Mouse (Mus musculus): ENCODE measurements around the gene Syvn1. TPM values are rescaled to one million over a fixed set of nuclear protein-coding genes. Genes with fewer than 3 reads are reported as not detected.

Gene Syvn1
- total RNA-seq, 2 experiments from 2014 or later: 8.2 to 33.6 TPM

Other genes starting within 250 kb of the Syvn1 start
- 17.9 and 25.4 TPM in 2 replicates for gene Frmd8, start 171.3 kb upstream of the Syvn1 start, total RNA-seq (2014; fragmentation: Nextera tagmentation)
- gene Frmd8, start 171.3 kb upstream of the Syvn1 start, total RNA-seq (2017): 19.0 and 28.4 TPM in 2 replicates
- 38.2 and 44.5 TPM in 2 replicates for gene Slc25a45, start 168.8 kb upstream of the Syvn1 start, total RNA-seq (2014; fragmentation: Nextera tagmentation)
- 35.5 and 35.6 TPM in 2 replicates for gene Slc25a45, start 168.8 kb upstream of the Syvn1 start, total RNA-seq (2017)
- gene Tigd3, start 152.4 kb upstream of the Syvn1 start, total RNA-seq (2014; fragmentation: Nextera tagmentation): 1.1 and 2.5 TPM in 2 replicates
- 2.3 and 4.4 TPM in 2 replicates for gene Tigd3, start 152.4 kb upstream of the Syvn1 start, total RNA-seq (2017)
- gene Dpf2, start 133.6 kb upstream of the Syvn1 start, total RNA-seq (2014; fragmentation: Nextera tagmentation): 97.3 and 126 TPM in 2 replicates
- 62.7 and 108 TPM in 2 replicates for gene Dpf2, start 133.6 kb upstream of the Syvn1 start, total RNA-seq (2017)
- 0.23 TPM in 1 of 2 replicates, not detected in the other for gene Cdc42ep2, start 121.8 kb upstream of the Syvn1 start, total RNA-seq (2014; fragmentation: Nextera tagmentation)
- not detected in 2 replicates for gene Cdc42ep2, start 121.8 kb upstream of the Syvn1 start, total RNA-seq (2017)
- gene Pola2, start 82.4 kb upstream of the Syvn1 start, total RNA-seq (2014; fragmentation: Nextera tagmentation): 122 and 129 TPM in 2 replicates
- 56.9 and 64.9 TPM in 2 replicates for gene Pola2, start 82.4 kb upstream of the Syvn1 start, total RNA-seq (2017)
- gene Slc22a20, start 60.4 kb upstream of the Syvn1 start, total RNA-seq (2014; fragmentation: Nextera tagmentation): not detected in 2 replicates
- not detected in 2 replicates for gene Slc22a20, start 60.4 kb upstream of the Syvn1 start, total RNA-seq (2017)
- gene Capn1, start 30.7 kb upstream of the Syvn1 start, total RNA-seq (2014; fragmentation: Nextera tagmentation): 35.2 and 38.6 TPM in 2 replicates
- 32.2 and 37.7 TPM in 2 replicates for gene Capn1, start 30.7 kb upstream of the Syvn1 start, total RNA-seq (2017)
- gene Mrpl49, start 11.2 kb downstream of the Syvn1 start, total RNA-seq (2014; fragmentation: Nextera tagmentation): 39.7 and 52.3 TPM in 2 replicates
- 45.2 and 46.1 TPM in 2 replicates for gene Mrpl49, start 11.2 kb downstream of the Syvn1 start, total RNA-seq (2017)
- 2,326 and 2,717 TPM in 2 replicates for gene Fau, start 11.3 kb downstream of the Syvn1 start, total RNA-seq (2014; fragmentation: Nextera tagmentation)
- gene Fau, start 11.3 kb downstream of the Syvn1 start, total RNA-seq (2017): 1,639 and 2,001 TPM in 2 replicates
- 5.0 and 17.6 TPM in 2 replicates for gene Znhit2, start 14.6 kb downstream of the Syvn1 start, total RNA-seq (2014; fragmentation: Nextera tagmentation)
- gene Znhit2, start 14.6 kb downstream of the Syvn1 start, total RNA-seq (2017): 13.7 and 17.6 TPM in 2 replicates
- 14.4 and 19.3 TPM in 2 replicates for gene Tm7sf2, start 21.8 kb downstream of the Syvn1 start, total RNA-seq (2014; fragmentation: Nextera tagmentation)
- gene Tm7sf2, start 21.8 kb downstream of the Syvn1 start, total RNA-seq (2017): 3.4 and 4.0 TPM in 2 replicates
- gene Vps51, start 30.7 kb downstream of the Syvn1 start, total RNA-seq (2014; fragmentation: Nextera tagmentation): 33.1 and 44.0 TPM in 2 replicates
- gene Vps51, start 30.7 kb downstream of the Syvn1 start, total RNA-seq (2017): 48.0 and 48.5 TPM in 2 replicates
- not detected in 2 replicates for gene Tmem262, start 33.5 kb downstream of the Syvn1 start, total RNA-seq (2014; fragmentation: Nextera tagmentation)
- gene Tmem262, start 33.5 kb downstream of the Syvn1 start, total RNA-seq (2017): not detected in 2 replicates
- not detected in 2 replicates for gene Gm28374, start 35.7 kb downstream of the Syvn1 start, total RNA-seq (2014; fragmentation: Nextera tagmentation)
- not detected in 2 replicates for gene Gm28374, start 35.7 kb downstream of the Syvn1 start, total RNA-seq (2017)
- gene Zfpl1, start 38.4 kb downstream of the Syvn1 start, total RNA-seq (2014; fragmentation: Nextera tagmentation): 11.9 and 21.6 TPM in 2 replicates
- 19.9 and 30.2 TPM in 2 replicates for gene Zfpl1, start 38.4 kb downstream of the Syvn1 start, total RNA-seq (2017)
- 39.0 and 43.6 TPM in 2 replicates for gene Cdca5, start 38.4 kb downstream of the Syvn1 start, total RNA-seq (2014; fragmentation: Nextera tagmentation)
- 34.8 and 42.1 TPM in 2 replicates for gene Cdca5, start 38.4 kb downstream of the Syvn1 start, total RNA-seq (2017)
- 2.7 TPM in 1 of 2 replicates, not detected in the other for gene AC131692.1, start 47.8 kb downstream of the Syvn1 start, total RNA-seq (2014; fragmentation: Nextera tagmentation)
- gene AC131692.1, start 47.8 kb downstream of the Syvn1 start, total RNA-seq (2017): 2.2 TPM in 1 of 2 replicates, not detected in the other
- 0.28 and 1.1 TPM in 2 replicates for gene Naaladl1, start 59.2 kb downstream of the Syvn1 start, total RNA-seq (2014; fragmentation: Nextera tagmentation)
- not detected in 2 replicates for gene Naaladl1, start 59.2 kb downstream of the Syvn1 start, total RNA-seq (2017)
- 8.5 and 10.2 TPM in 2 replicates for gene Sac3d1, start 72.1 kb downstream of the Syvn1 start, total RNA-seq (2014; fragmentation: Nextera tagmentation)
- gene Sac3d1, start 72.1 kb downstream of the Syvn1 start, total RNA-seq (2017): 5.9 and 7.2 TPM in 2 replicates
- gene Snx15, start 81.7 kb downstream of the Syvn1 start, total RNA-seq (2014; fragmentation: Nextera tagmentation): 31.2 and 31.3 TPM in 2 replicates
- 9.7 and 11.2 TPM in 2 replicates for gene Snx15, start 81.7 kb downstream of the Syvn1 start, total RNA-seq (2017)
- gene Batf2, start 94.4 kb downstream of the Syvn1 start, total RNA-seq (2014; fragmentation: Nextera tagmentation): 5.1 TPM in 1 of 2 replicates, not detected in the other
- gene Batf2, start 94.4 kb downstream of the Syvn1 start, total RNA-seq (2017): 0.77 and 2.3 TPM in 2 replicates
- gene Arl2, start 95.0 kb downstream of the Syvn1 start, total RNA-seq (2014; fragmentation: Nextera tagmentation): 22.6 and 37.1 TPM in 2 replicates
- 27.1 and 30.7 TPM in 2 replicates for gene Arl2, start 95.0 kb downstream of the Syvn1 start, total RNA-seq (2017)
- gene Majin, start 137.8 kb downstream of the Syvn1 start, total RNA-seq (2014; fragmentation: Nextera tagmentation): not detected in 2 replicates
- not detected in 2 replicates for gene Majin, start 137.8 kb downstream of the Syvn1 start, total RNA-seq (2017)
- gene Gpha2, start 179.8 kb downstream of the Syvn1 start, total RNA-seq (2014; fragmentation: Nextera tagmentation): not detected in 2 replicates
- not detected in 2 replicates for gene Gpha2, start 179.8 kb downstream of the Syvn1 start, total RNA-seq (2017)
- 3.0 and 3.1 TPM in 2 replicates for gene Ppp2r5b, start 189.3 kb downstream of the Syvn1 start, total RNA-seq (2014; fragmentation: Nextera tagmentation)
- 1.9 and 3.7 TPM in 2 replicates for gene Ppp2r5b, start 189.3 kb downstream of the Syvn1 start, total RNA-seq (2017)
- 18.3 and 30.9 TPM in 2 replicates for gene Atg2a, start 195.1 kb downstream of the Syvn1 start, total RNA-seq (2014; fragmentation: Nextera tagmentation)
- 5.5 and 8.3 TPM in 2 replicates for gene Atg2a, start 195.1 kb downstream of the Syvn1 start, total RNA-seq (2017)
- gene Ehd1, start 230.1 kb downstream of the Syvn1 start, total RNA-seq (2014; fragmentation: Nextera tagmentation): 20.4 and 20.6 TPM in 2 replicates
- gene Ehd1, start 230.1 kb downstream of the Syvn1 start, total RNA-seq (2017): 16.2 and 21.6 TPM in 2 replicates